Mouse (Mus musculus) CH12.LX (cell line): ENCODE data around the gene Dph1.

Source experiments
- CTCF ChIP-seq, 2 experiments: IDR thresholded peaks in 1 of 2; conservative IDR thresholded peaks in 1 of 2; 2 replicates each; pipeline ENCODE4 v1.5.1; 2011 to 2012; ENCODE audit warnings: low read depth in 2 of 2, low read length in 2 of 2, improper control_type of control experiment in 1 of 2, inconsistent platforms in 1 of 2, mild to moderate bottlenecking in 1 of 2, moderate library complexity in 1 of 2
- EP300 ChIP-seq: IDR thresholded peaks from 2 replicates; pipeline ENCODE4 v1.6.1; 2011; ENCODE audit warnings: low read length, improper control_type of control experiment
- HCFC1 ChIP-seq: IDR thresholded peaks from 2 replicates; pipeline ENCODE4 v1.6.1; 2012; ENCODE audit warnings: low read depth, mild to moderate bottlenecking, inconsistent platforms, low read length, improper control_type of control experiment
- IRF4 ChIP-seq: IDR thresholded peaks from 2 replicates; pipeline ENCODE4 v1.6.1; 2014; ENCODE audit warnings: low read depth, mild to moderate bottlenecking, inconsistent platforms, low read length, improper control_type of control experiment
- MAX ChIP-seq: IDR thresholded peaks from 2 replicates; pipeline ENCODE4 v1.6.1; 2011; ENCODE audit warnings: low read length, improper control_type of control experiment
- MAZ ChIP-seq: IDR thresholded peaks from 2 replicates; pipeline ENCODE4 v1.6.1; 2012; ENCODE audit warnings: low read depth, mild to moderate bottlenecking, inconsistent platforms, low read length, improper control_type of control experiment, moderate library complexity
- POLR2A ChIP-seq: IDR thresholded peaks from 2 replicates; pipeline ENCODE4 v1.6.1; 2011; ENCODE audit warnings: low read depth, mild to moderate bottlenecking, improper control_type of control experiment, low read length
- POLR2AphosphoS2 ChIP-seq: IDR thresholded peaks from 2 replicates; pipeline ENCODE4 v1.6.1; 2011; ENCODE audit warnings: low read depth, low read length, improper control_type of control experiment
- RAD21 ChIP-seq: IDR thresholded peaks from 2 replicates; pipeline ENCODE4 v1.6.1; 2011; ENCODE audit warnings: low read depth, mild to moderate bottlenecking, low read length, improper control_type of control experiment, moderate library complexity
- SMC3 ChIP-seq: IDR thresholded peaks from 2 replicates; pipeline ENCODE4 v1.6.1; 2011; ENCODE audit warnings: low read depth, low read length, improper control_type of control experiment
- USF1 ChIP-seq: IDR thresholded peaks from 2 replicates; pipeline ENCODE4 v1.6.1; 2014; ENCODE audit warnings: low read depth, mild to moderate bottlenecking, inconsistent platforms, low read length, improper control_type of control experiment
- ZMIZ1 ChIP-seq: IDR thresholded peaks from 2 replicates; pipeline ENCODE4 v1.6.1; 2012; ENCODE audit warnings: low read depth, mild to moderate bottlenecking, inconsistent platforms, low read length, improper control_type of control experiment

DNA sequence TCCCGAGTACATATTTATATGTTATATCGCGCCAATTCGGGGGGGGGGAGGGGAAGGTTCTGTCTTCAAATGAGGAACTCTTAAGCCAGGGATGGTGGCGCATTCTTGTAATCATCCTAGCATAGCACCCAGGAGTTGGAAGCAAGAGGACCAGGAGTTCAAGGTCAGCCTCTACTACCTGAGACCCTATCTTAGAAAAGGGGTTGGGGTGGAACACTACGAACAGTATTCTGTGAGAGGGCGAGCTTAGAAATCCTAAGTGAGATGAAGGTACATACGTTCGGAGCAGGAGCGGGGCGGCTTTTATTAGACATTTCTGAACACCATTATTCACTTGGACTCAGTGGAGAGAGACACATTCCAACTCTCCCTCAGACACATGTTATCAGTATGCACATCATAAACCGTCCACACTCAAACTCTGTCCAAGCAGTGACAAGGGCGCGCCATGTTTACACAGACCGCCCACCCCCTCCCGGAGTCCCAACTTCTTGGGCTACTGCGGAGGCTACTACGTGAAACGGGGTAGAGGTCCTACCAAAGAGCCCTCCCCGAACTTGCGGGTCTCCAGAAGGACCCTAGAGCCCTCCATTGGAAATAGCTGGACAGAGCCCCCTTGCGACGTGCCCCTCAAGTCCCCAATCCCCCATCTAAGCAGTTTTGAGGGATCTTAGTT is 21.5 kb downstream of the Dph1 start, which contains the start of gene Hic1:
- TF ChIP-seq CTCF (conservative IDR thresholded peaks at IDR 0.05 in 1 of 2, IDR thresholded peaks at IDR 0.05 in 1 of 2; ENCODE audit: low read depth in 2 of 2, low read length in 2 of 2), result no peak
- no peak for TF ChIP-seq SMC3
- no peak; the same call in 1 of the 2 replicates for TF ChIP-seq IRF4
- no peak for TF ChIP-seq POLR2A
- no peak for TF ChIP-seq MAZ
- no peak for TF ChIP-seq MAX
- TF ChIP-seq USF1, result no peak
- TF ChIP-seq ZMIZ1, result no peak
- no peak for TF ChIP-seq EP300
- TF ChIP-seq POLR2AphosphoS2, result no peak
- TF ChIP-seq HCFC1, result no peak; the same call in 1 of the 2 replicates
- TF ChIP-seq RAD21, result no peak
